Mouse (Mus musculus): ENCODE measurements around the gene Spata17. TPM values are rescaled to one million over a fixed set of nuclear protein-coding genes. Genes with fewer than 3 reads are reported as not detected.

Spata17 gene
- total and polyA plus RNA-seq, 3 experiments = 0.24 TPM; not detected in 2

DNA sequence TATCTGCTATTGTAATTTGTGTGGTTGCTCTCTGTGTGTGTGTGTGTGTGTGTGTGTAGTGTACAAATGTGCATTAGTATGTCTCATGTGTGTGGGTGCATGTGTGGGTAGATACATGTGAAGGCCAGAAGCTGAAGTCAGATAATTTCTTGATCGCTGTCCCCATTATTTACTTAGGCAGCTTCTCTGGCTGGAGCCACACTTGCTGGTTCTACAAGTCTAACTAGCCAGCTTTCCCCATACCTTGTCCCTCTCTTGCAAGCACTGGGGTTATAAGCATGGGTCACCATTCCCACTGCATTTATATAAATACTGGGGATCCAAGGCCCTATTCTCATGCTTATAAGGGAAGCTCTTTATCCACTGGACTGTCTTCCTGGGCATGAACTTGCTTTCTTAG, 39.3 kb downstream of the Spata17 start:
- H3K79me2 ChIP-seq (replicated peaks; ENCODE audit: control insufficient read depth, extremely low read depth, insufficient read depth, poor library complexity, severe bottlenecking) = no peaks in the 10 kb centered on the region
- in situ Hi-C loops (cut with MboI; ENCODE audit: low pct_ligation_motif_present, low pct_unique_long_range_greater_than_20kb, low sequenced_read_pairs) = no loop called here
- dilution Hi-C loops (cut with MboI; ENCODE audit: extremely low pct_ligation_motif_present, extremely low pct_unique_long_range_greater_than_20kb, low sequenced_read_pairs) = no loop called here

DNA sequence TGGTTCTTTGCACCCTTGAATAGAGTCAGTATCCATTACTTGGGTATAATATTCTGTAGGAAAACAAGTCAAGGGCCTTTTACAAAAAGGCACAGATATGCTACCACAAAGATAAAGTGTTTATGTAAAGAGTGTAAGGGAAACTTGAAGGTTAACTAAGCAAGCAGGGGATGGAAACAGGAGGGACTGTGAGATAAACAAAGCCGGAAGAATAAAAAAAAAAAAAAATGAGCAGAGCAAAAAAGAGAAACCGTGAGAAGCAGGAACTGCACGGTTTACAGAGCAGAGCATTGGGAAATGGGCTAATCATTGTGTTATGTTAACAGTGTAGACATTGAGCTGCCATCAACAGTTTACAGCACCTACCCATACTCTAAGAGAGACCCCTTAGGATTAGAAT, 44.9 kb downstream of the Spata17 start:
- dilution Hi-C loops (cut with MboI; ENCODE audit: extremely low pct_ligation_motif_present, extremely low pct_unique_long_range_greater_than_20kb, low sequenced_read_pairs) = no loop called here
- no peak for DNase-seq (ENCODE audit: extremely low read depth)
- in situ Hi-C loops (cut with MboI; ENCODE audit: low pct_ligation_motif_present, low pct_unique_long_range_greater_than_20kb, low sequenced_read_pairs) = no loop called here

More for the DNA sequence above, 39.3 kb downstream of the Spata17 start:
- no peak overlapping the region for H3K27ac ChIP-seq (ENCODE audit: insufficient read depth, low read depth)
- no peak overlapping the region for H3K4me3 ChIP-seq (replicated peaks in 1 of 3; ENCODE audit: low read depth in 2 of 3, low read length in 2 of 3, poor library complexity in 1 of 3)
- TF ChIP-seq TCF12 (IDR thresholded peaks at IDR 0.05; ENCODE audit: low read depth, low read length) = no peak
- TF ChIP-seq MEF2A (IDR thresholded peaks at IDR 0.05; ENCODE audit: borderline replicate concordance, low read depth, low read length) = no peak
- TF ChIP-seq PAX5 (IDR thresholded peaks at IDR 0.05; ENCODE audit: low read length) = no peak
- TF ChIP-seq TBP (conservative IDR thresholded peaks at IDR 0.05; ENCODE audit: low read depth, low read length) = no peak
- no peak for TF ChIP-seq CHD2 (IDR thresholded peaks at IDR 0.05; ENCODE audit: low read length)
- no peak for TF ChIP-seq GABPA (IDR thresholded peaks at IDR 0.05; ENCODE audit: insufficient replicate concordance, low read depth, low read length)
- TF ChIP-seq CHD1 (IDR thresholded peaks at IDR 0.05; ENCODE audit: low read depth, low read length) = no peak
- no peak for TF ChIP-seq RAD21 (IDR thresholded peaks at IDR 0.05; ENCODE audit: low read depth, low read length)
- TF ChIP-seq MAX (IDR thresholded peaks at IDR 0.05; ENCODE audit: low read length) = no peak
- no peak for TF ChIP-seq HCFC1 (IDR thresholded peaks at IDR 0.05; ENCODE audit: low read depth, low read length)
- no peak for TF ChIP-seq POLR2AphosphoS2 (IDR thresholded peaks at IDR 0.05; ENCODE audit: low read depth, low read length)
- TF ChIP-seq MXI1 (IDR thresholded peaks at IDR 0.05; ENCODE audit: low read depth, low read length) = no peak
- no peak for TF ChIP-seq USF2 (conservative IDR thresholded peaks at IDR 0.05; ENCODE audit: low read depth, low read length)
- TF ChIP-seq EP300 (IDR thresholded peaks at IDR 0.05; ENCODE audit: low read length) = no peak
- no peak for TF ChIP-seq SIN3A (IDR thresholded peaks at IDR 0.05; ENCODE audit: low read length)
- no peak for TF ChIP-seq MAFK (IDR thresholded peaks at IDR 0.05; ENCODE audit: insufficient replicate concordance, low read length)
- TF ChIP-seq ETS1 (conservative IDR thresholded peaks at IDR 0.05; ENCODE audit: low read depth, low read length) = no peak
- no peak for TF ChIP-seq ZKSCAN1 (IDR thresholded peaks at IDR 0.05; ENCODE audit: borderline replicate concordance, low read depth, low read length)
- TF ChIP-seq NELFE (IDR thresholded peaks at IDR 0.05; ENCODE audit: low read depth, low read length) = no peak
- no peaks in the 10 kb centered on the region for H3K9me3 ChIP-seq (replicated peaks; ENCODE audit: low read length)
- no peaks in the 10 kb centered on the region for H3K4me1 ChIP-seq (ENCODE audit: control insufficient read depth in 1 of 2, insufficient read depth in 2 of 2)
- no peak overlapping the region for H3K9ac ChIP-seq (ENCODE audit: insufficient read depth, low read depth)
- no peak for DNase-seq (ENCODE audit: extremely low read depth)
- H3K4me2 ChIP-seq (ENCODE audit: insufficient read depth, low read depth, poor library complexity, severe bottlenecking) = no peak overlapping the region
- no peaks in the 10 kb centered on the region for H3K36me3 ChIP-seq (replicated peaks in 1 of 2; ENCODE audit: control insufficient read depth in 1 of 2, insufficient read depth in 1 of 2, low read length in 1 of 2)
- no peaks in the 10 kb centered on the region for H3K27me3 ChIP-seq (replicated peaks)

More for the DNA sequence above, 44.9 kb downstream of the Spata17 start:
- H3K27me3 ChIP-seq (replicated peaks) = no peaks in the 10 kb centered on the region
- no peak overlapping the region for H3K27ac ChIP-seq (ENCODE audit: insufficient read depth, low read depth)
- no peak for TF ChIP-seq SMC3 (IDR thresholded peaks at IDR 0.05; ENCODE audit: low read depth, low read length)
- no peak for TF ChIP-seq CTCF (conservative IDR thresholded peaks at IDR 0.05 in 1 of 2, IDR thresholded peaks at IDR 0.05 in 1 of 2; ENCODE audit: low read depth in 2 of 2, low read length in 2 of 2)
- TF ChIP-seq POLR2A (IDR thresholded peaks at IDR 0.05; ENCODE audit: low read depth, low read length) = no peak
- TF ChIP-seq JUN (IDR thresholded peaks at IDR 0.05; ENCODE audit: insufficient read depth, low read depth, low read length) = no peak
- no peak for TF ChIP-seq ZMIZ1 (IDR thresholded peaks at IDR 0.05; ENCODE audit: low read depth, low read length)
- TF ChIP-seq EP300 (IDR thresholded peaks at IDR 0.05; ENCODE audit: low read length) = no peak
- TF ChIP-seq SIN3A (IDR thresholded peaks at IDR 0.05; ENCODE audit: low read length) = no peak
- no peak for TF ChIP-seq PAX5 (IDR thresholded peaks at IDR 0.05; ENCODE audit: low read length)
- TF ChIP-seq JUND (conservative IDR thresholded peaks at IDR 0.05; ENCODE audit: low read depth, low read length) = no peak
- TF ChIP-seq USF1 (IDR thresholded peaks at IDR 0.05; ENCODE audit: low read depth, low read length) = no peak
- no peak for TF ChIP-seq USF2 (conservative IDR thresholded peaks at IDR 0.05; ENCODE audit: low read depth, low read length)
- TF ChIP-seq TCF12 (IDR thresholded peaks at IDR 0.05; ENCODE audit: low read depth, low read length) = no peak
- TF ChIP-seq ELF1 (IDR thresholded peaks at IDR 0.05; ENCODE audit: low read depth, low read length) = no peak
- TF ChIP-seq MAX (IDR thresholded peaks at IDR 0.05; ENCODE audit: low read length) = no peak
- no peak for TF ChIP-seq E2F4 (IDR thresholded peaks at IDR 0.05; ENCODE audit: insufficient replicate concordance, low read depth, low read length)
- H3K9me3 ChIP-seq (replicated peaks; ENCODE audit: low read length) = no peaks in the 10 kb centered on the region
- H3K36me3 ChIP-seq (replicated peaks in 1 of 2; ENCODE audit: control insufficient read depth in 1 of 2, insufficient read depth in 1 of 2, low read length in 1 of 2) = no peaks in the 10 kb centered on the region
- no peak overlapping the region for H3K4me3 ChIP-seq (replicated peaks in 1 of 3; ENCODE audit: low read depth in 2 of 3, low read length in 2 of 3, poor library complexity in 1 of 3)
- no peaks in the 10 kb centered on the region for H3K79me2 ChIP-seq (replicated peaks; ENCODE audit: control insufficient read depth, extremely low read depth, insufficient read depth, poor library complexity, severe bottlenecking)
- H3K9ac ChIP-seq (ENCODE audit: insufficient read depth, low read depth) = no peak overlapping the region
- H3K4me1 ChIP-seq (ENCODE audit: control insufficient read depth in 1 of 2, insufficient read depth in 2 of 2) = no peaks in the 10 kb centered on the region
- no peak overlapping the region for H3K4me2 ChIP-seq (ENCODE audit: insufficient read depth, low read depth, poor library complexity, severe bottlenecking)

Data from CH12.LX (cell line).